Mouse (Mus musculus) midbrain, embryonic 12.5 days (tissue): Measurements from ENCODE around the gene Pold1. TPM values are rescaled to one million over a fixed set of nuclear protein-coding genes. Genes with fewer than 3 reads are reported as not detected.

Experiments used
- ATAC-seq: fragments of 200-750 bp; cut with Nextera tagmentation; 2 replicates; pipeline ENCODE4 v1.8.0; 2017; ENCODE audit warnings: low read depth, moderate TSS enrichment, moderate library complexity; ENCODE audit not compliant: low FRiP score
- H3K27ac ChIP-seq: fragments of 300-500 bp; sonication (generic); replicated peaks from 2 replicates; pipeline ENCODE4 v1.5.1; 2016; ENCODE audit warnings: mild to moderate bottlenecking
- H3K27me3 ChIP-seq: fragments of 300-500 bp; sonication (generic); 2 replicates; pipeline ENCODE4 v1.6.1; 2016; ENCODE audit warnings: mild to moderate bottlenecking
- H3K36me3 ChIP-seq: fragments of 300-500 bp; sonication (generic); 2 replicates; pipeline ENCODE4 v1.6.1; 2016
- H3K4me1 ChIP-seq: fragments of 300-500 bp; sonication (generic); 2 replicates; pipeline ENCODE4 v1.6.1; 2016
- H3K4me2 ChIP-seq: fragments of 300-500 bp; sonication (generic); replicated peaks from 2 replicates; pipeline ENCODE4 v1.6.1; 2016; ENCODE audit warnings: mild to moderate bottlenecking, moderate library complexity
- H3K4me3 ChIP-seq: fragments of 300-500 bp; sonication (generic); 2 replicates; pipeline ENCODE4 v1.5.1; 2016; ENCODE audit warnings: mild to moderate bottlenecking
- H3K9ac ChIP-seq: fragments of 300-500 bp; sonication (generic); replicated peaks from 2 replicates; pipeline ENCODE4 v1.6.1; 2016; ENCODE audit warnings: mild to moderate bottlenecking, moderate library complexity
- H3K9me3 ChIP-seq: fragments of 300-500 bp; sonication (generic); 2 replicates; pipeline ENCODE4 v1.6.1; 2016; ENCODE audit warnings: mild to moderate bottlenecking
- WGBS: fragments of 180-500 bp; shearing (Covaris S2); methylation state at CpG from one replicate; pipeline ENCODE4 v1.1.7; 2016; 5-methylcytosine and 5-hydroxymethylcytosine counted together
- polyA plus RNA-seq: library from polyadenylated mRNA; unstranded; fragments of >200 nt; fragmentation: Nextera tagmentation; extraction: Ambion mirVana; gene quantifications from 2 replicates; pipeline ENCODE4 v1.2.1, GENCODE M21; 2016

The Pold1 gene
- polyA plus RNA-seq, 1 experiment from 2014 or later = 96.0 TPM

DNA sequence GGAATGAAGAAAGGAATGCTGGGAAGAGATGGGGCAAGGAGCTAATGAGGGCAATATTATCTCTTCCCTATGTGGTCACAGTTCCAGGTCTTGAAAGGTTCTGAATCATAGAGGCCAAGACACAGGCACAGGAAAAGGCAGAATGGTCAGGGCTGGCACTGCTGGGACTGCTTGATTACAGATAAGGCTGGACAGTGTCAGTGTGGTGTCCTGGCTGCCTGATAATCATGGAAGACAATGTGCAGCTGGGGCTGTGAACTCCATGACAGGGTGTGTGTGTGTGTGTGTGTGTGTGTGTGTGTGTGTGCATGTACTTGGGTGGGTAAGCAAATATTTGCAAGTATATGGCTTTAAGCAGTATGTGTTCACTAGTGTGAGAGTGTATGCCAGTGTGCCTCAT is 41.2 kb downstream of the Pold1 start:
- H3K9me3 ChIP-seq = no peaks in the 10 kb centered on the region
- H3K4me3 ChIP-seq = no peak overlapping the region
- H3K36me3 ChIP-seq = no peaks in the 10 kb centered on the region
- ATAC-seq = no peak
- no peaks in the 10 kb centered on the region for H3K4me1 ChIP-seq
- H3K4me2 ChIP-seq = no peak overlapping the region
- peaks cover 32% of the 10 kb centered on the region for H3K27me3 ChIP-seq
- H3K9ac ChIP-seq = no peak overlapping the region
- no peak overlapping the region for H3K27ac ChIP-seq

DNA sequence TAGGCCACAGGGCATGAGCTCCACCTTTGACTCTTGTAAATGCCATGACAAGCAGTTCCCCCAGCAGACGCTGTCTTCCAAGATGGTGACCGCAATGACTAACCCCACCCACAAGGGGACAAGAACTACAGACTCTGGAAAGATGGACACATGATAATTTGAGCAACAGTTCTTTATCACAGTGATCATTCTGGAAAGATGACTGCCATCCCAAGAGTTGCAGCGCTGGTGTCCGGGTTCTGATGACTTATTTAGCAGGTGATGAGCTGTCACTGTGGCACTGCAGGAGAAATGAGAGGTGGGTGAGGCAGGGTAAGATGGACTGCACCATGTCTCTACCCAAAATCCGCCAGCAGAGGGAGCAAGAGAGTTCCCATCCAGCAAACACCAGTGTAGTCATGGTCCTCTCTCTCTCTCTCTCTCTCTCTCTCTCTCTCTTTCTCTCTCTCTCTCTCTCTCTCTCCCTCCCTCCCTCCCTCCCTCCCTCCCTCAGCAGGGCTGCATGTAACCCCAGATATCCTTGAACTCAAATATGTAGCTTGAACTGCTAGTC is 47.0 kb downstream of the Pold1 start:
- peak; percentile 53 for ATAC-seq
- Histone ChIP-seq H3K36me3 (no peaks in the 10 kb centered on the region), H3K4me1 (peaks cover 6% of the 10 kb centered on the region), H3K4me3 (no peak overlapping the region), H3K9me3 (no peaks in the 10 kb centered on the region), H3K4me2 (no peak overlapping the region), H3K27ac (no peak overlapping the region), H3K27me3 (peaks cover 24% of the 10 kb centered on the region), H3K9ac (no peak overlapping the region)
- WGBS = 45% methylated on average over 5 of the region's 5 CpGs

DNA sequence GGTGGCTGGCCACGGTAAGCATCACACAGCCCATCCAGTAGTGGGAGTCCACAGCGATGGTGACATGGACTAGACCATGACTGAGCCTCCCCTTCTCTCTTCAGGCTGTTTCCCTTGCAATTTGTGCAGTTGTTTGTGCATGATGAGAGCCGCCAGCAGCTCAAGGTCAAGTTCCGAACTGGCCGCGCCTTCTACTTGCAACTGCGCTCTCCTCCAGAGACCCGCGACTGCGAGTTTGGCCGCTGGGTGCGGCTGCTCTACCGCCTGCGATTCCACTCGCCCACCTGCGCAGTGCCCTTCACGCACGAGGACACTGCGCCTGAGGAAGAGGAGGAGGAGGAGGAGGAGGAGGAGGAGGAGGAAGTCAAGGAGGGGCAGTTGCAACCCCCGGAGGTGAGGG is 48.6 kb downstream of the Pold1 start:
- no peak for ATAC-seq
- Histone ChIP-seq H3K4me3 (no peak overlapping the region), H3K4me1 (peaks cover 14% of the 10 kb centered on the region), H3K27ac (no peak overlapping the region), H3K9me3 (no peaks in the 10 kb centered on the region), H3K36me3 (no peaks in the 10 kb centered on the region), H3K27me3 (peaks cover 24% of the 10 kb centered on the region), H3K9ac (no peak overlapping the region), H3K4me2 (no peak overlapping the region)
- 73% methylated on average over 20 of the region's 20 CpGs for WGBS

DNA sequence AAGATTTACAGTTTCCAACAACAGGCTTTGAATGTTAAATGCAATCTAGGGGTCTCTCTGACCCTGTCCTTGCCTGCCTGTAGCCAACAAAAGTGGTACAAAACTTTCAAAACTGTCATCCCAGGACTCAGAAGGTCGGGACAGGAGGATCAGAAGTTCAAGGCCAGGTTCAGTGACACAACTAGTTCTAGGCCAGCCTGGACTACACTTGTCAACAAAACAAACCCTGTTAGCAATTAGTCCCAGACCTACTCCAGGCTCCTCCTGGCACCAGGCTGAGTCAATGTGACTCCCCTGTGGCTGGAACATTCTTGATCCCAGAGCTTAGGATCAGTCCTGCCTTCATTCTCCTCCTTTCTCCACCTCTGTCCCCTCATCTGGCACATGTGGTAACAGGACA is 49.7 kb downstream of the Pold1 start:
- H3K27me3 ChIP-seq = peaks cover 24% of the 10 kb centered on the region
- H3K4me3 ChIP-seq = no peak overlapping the region
- H3K4me2 ChIP-seq = no peak overlapping the region
- no peak for ATAC-seq
- WGBS = 79% methylated on average over 1 of the region's 1 CpGs
- H3K36me3 ChIP-seq = 0 out of 2 replicates have a peak, but pooled peaks cover 5% of the 10 kb centered on the region
- peaks cover 24% of the 10 kb centered on the region for H3K4me1 ChIP-seq
- no peak overlapping the region for H3K27ac ChIP-seq
- H3K9ac ChIP-seq = no peak overlapping the region
- no peaks in the 10 kb centered on the region for H3K9me3 ChIP-seq

DNA sequence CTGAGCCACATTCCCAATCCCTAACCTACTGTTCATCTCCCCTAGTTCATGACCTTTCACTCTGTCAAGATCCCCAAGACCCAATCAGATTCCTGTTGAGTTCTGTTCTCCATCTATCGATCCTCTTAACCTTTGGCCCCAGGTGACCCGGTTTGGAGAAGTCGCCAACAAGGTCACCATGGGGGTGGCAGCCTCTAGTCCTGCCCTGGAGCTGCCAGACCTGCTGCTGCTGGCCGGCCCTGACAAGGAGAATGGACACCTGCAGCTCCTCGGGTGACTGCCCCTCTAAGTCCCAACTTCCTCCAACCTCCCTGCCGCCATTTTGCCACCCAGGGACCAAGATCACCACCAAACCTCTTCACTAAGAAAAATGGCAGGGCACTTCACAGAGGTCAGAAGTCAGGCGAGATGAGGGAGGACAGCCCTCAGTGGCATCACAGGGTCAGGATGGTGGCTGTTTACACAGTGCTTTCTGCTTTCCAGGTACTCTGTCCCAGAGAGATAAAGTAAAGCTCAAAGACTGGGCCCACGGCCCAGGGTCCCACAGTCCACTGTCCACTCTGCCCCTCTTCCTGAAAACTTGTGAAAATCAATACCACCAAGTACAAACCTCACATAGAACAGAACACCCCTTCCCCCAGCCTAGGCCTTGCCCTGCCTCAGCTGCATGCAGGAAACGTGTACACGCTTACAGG is 51.1 kb downstream of the Pold1 start:
- no peak overlapping the region for H3K27ac ChIP-seq
- peaks cover 14% of the 10 kb centered on the region for H3K36me3 ChIP-seq
- H3K9me3 ChIP-seq = no peaks in the 10 kb centered on the region
- 84% methylated on average over 10 of the region's 10 CpGs for WGBS
- ATAC-seq = no peak
- H3K4me2 ChIP-seq = peak overlapping the region; percentile 83
- H3K27me3 ChIP-seq = peaks cover 24% of the 10 kb centered on the region
- H3K4me3 ChIP-seq = peak overlapping the region; percentile 80
- H3K4me1 ChIP-seq = peaks cover 24% of the 10 kb centered on the region
- H3K9ac ChIP-seq = no peak overlapping the region

DNA sequence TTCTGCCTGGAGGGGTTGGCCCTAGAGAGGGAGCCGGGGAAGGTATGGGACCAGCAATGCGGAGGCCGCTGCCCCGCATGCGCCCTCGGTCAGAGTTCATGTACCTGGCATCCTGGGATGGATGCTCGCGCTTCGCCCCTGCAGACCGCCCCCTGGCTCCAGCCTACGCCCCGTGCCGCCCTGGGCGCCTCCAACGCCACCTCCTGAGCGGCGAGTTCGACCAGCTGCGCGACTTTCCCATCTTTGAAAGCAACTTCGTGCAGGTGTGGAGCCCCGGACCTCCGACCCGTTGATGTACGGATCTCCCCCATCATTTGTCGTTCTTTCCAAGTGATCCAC is 51.9 kb downstream of the Pold1 start:
- peak overlapping the region; percentile 83 for H3K4me2 ChIP-seq
- H3K27me3 ChIP-seq = peaks cover 24% of the 10 kb centered on the region
- under 1% methylated on average over 26 of the region's 26 CpGs for WGBS
- H3K9ac ChIP-seq = peak overlapping the region; percentile 88
- H3K36me3 ChIP-seq = peaks cover 22% of the 10 kb centered on the region
- H3K4me1 ChIP-seq = peaks cover 24% of the 10 kb centered on the region
- no peak for ATAC-seq
- no peaks in the 10 kb centered on the region for H3K9me3 ChIP-seq
- peak overlapping the region; percentile 97 for H3K27ac ChIP-seq
- H3K4me3 ChIP-seq = peak overlapping the region; percentile 80

DNA sequence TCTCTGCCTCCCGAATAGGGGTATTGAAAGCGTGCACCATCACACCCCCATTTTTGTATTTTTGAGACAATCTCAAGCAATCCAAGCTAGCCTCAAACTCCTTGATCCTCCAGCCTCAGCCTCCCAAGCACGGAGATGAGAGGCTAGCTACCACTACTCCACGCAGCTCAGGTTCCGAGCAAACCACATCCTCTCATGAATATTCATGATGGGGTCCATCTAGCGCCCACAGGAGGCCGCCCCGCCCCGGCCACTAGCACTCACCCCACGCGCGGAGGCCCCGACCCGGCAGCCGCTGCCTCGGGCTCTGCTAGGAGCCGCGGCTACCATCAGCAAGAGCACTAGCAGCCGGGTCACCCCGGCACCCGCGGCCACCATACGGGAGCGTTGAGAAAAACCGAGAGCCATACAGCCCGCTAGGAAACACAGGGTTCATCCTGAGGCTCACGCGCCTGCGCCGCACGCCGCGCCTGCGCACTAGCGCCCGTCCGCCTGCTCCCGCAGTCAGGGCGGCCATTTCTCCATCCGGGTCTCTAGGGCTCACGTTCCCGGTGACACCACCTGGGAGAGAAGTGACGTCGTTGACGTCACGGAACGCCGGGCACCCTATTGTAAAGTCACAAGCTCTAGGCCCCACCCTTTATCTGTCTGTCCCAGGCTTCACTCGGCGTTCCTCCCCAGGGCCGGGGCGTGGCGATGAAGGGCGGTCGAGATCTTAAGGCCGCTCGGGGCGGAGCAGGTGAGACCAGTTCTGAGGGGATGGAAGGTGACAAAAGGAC is 52.5 kb downstream of the Pold1 start, which contains the start of the genes Emc10 and Fam71e1:
Emc10 (minus strand) TSS at position 538 of the 779 bp plus-strand sequence.
Fam71e1 (plus strand) TSS at position 590 of the 779 bp plus-strand sequence.
- 1% methylated on average over 58 of the region's 58 CpGs for WGBS
- Histone ChIP-seq H3K36me3 (peaks cover 27% of the 10 kb centered on the region), H3K4me1 (peaks cover 24% of the 10 kb centered on the region), H3K9ac (peak within 1 kb of the TSS; percentile 88), H3K4me2 (peak within 1 kb of the TSS; percentile 83), H3K27ac (peak within 1 kb of the TSS; percentile 97), H3K4me3 (peak within 1 kb of the TSS; percentile 80), H3K9me3 (no peaks in the 10 kb centered on the region), H3K27me3 (peaks cover 24% of the 10 kb centered on the region)
- peak; percentile 96 for ATAC-seq

DNA sequence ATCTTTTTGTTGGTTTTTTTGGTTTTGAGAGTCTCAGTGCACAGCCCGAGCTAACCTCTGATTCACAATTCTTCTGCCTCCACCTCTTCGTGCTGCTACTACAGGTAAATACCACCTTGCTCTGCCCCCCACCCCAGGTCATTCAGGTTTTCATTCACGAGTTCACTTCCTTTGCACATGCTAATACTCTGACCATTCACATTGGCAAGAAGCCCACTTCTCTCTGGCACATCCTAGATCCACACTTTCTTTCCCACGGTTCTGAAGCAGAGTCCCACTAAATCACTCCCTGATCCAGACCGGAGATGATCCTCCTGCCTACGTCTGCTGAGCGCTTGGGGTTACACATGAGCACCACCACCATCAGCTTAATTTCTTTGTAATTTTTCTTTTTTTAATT is 53.6 kb downstream of the Pold1 start:
- no peaks in the 10 kb centered on the region for H3K9me3 ChIP-seq
- no peak for ATAC-seq
- peaks cover 24% of the 10 kb centered on the region for H3K4me1 ChIP-seq
- H3K9ac ChIP-seq = peak overlapping the region; percentile 88; the same call in 1 of the 2 replicates
- H3K27me3 ChIP-seq = peaks cover 20% of the 10 kb centered on the region
- peaks cover 38% of the 10 kb centered on the region for H3K36me3 ChIP-seq
- H3K27ac ChIP-seq = no peak overlapping the region
- H3K4me3 ChIP-seq = peak overlapping the region; percentile 80; the same call in 1 of the 2 replicates
- 92% methylated on average over 7 of the region's 7 CpGs for WGBS
- H3K4me2 ChIP-seq = peak overlapping the region; percentile 83

DNA sequence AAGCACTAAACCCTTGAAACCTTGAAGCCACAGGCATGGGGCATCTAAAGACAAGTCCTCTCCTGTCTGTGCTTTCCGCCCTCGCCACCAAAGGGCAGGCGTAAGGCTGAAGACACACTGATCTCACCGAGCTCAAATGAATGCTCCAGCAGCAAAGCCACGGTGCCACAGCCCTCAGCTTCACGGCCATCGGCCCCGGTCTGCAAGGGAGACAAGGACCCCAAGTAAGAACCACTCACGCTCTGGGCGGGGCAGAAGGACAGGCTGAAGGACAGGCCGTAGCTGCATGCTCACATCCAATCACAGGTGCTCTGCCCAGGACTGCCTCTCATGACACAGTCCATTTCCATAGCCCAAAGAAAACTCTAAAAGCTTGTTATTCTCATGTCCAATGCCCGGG is 54.0 kb downstream of the Pold1 start:
- peak overlapping the region; percentile 9; the same call in 1 of the 2 replicates for H3K4me3 ChIP-seq
- no peak overlapping the region for H3K27ac ChIP-seq
- H3K4me2 ChIP-seq = no peak overlapping the region; the same call in 1 of the 2 replicates
- no peak overlapping the region for H3K9ac ChIP-seq
- H3K4me1 ChIP-seq = peaks cover 24% of the 10 kb centered on the region
- H3K27me3 ChIP-seq = peaks cover 16% of the 10 kb centered on the region
- ATAC-seq = no peak
- H3K36me3 ChIP-seq = peaks cover 42% of the 10 kb centered on the region
- 93% methylated on average over 12 of the region's 12 CpGs for WGBS
- no peaks in the 10 kb centered on the region for H3K9me3 ChIP-seq

DNA sequence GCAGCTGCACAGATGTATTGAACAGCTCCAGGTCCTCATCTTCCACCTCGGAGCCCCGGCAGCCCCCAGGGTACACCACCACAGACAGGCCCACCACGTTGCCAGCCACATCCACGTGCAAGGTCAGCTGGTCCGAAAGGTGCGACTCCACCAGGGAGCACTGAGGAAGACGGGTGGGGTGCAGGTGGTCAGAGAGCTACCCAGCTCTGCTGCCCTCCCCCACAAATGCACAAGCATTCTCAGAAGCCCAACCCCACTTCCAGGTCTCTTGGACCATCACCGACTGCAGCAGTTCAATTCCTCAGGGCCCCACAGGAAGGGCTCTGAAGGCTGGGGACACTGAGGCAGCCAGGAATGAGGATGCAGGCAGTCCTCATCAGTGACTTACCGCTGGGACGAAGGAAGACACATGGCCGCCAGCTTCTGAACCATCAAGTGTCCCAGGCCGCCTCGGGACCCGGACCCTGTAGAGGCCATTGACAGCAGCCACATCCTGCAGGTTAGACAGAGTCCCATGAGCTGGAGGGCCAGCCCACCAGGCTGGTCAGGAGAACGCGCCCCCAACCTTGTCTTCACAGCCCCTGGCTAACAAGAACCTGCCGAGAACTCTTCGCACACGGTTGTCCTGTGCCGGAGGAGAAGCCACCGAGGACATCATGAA is 56.4 kb downstream of the Pold1 start:
- H3K4me3 ChIP-seq = no peak overlapping the region
- peaks cover 53% of the 10 kb centered on the region for H3K36me3 ChIP-seq
- no peak for ATAC-seq
- peaks cover 20% of the 10 kb centered on the region for H3K4me1 ChIP-seq
- H3K9ac ChIP-seq = no peak overlapping the region; the same call in 1 of the 2 replicates
- no peak overlapping the region for H3K4me2 ChIP-seq
- no peaks in the 10 kb centered on the region for H3K9me3 ChIP-seq
- 96% methylated on average over 21 of the region's 21 CpGs for WGBS
- no peak overlapping the region for H3K27ac ChIP-seq
- no peaks in the 10 kb centered on the region for H3K27me3 ChIP-seq

DNA sequence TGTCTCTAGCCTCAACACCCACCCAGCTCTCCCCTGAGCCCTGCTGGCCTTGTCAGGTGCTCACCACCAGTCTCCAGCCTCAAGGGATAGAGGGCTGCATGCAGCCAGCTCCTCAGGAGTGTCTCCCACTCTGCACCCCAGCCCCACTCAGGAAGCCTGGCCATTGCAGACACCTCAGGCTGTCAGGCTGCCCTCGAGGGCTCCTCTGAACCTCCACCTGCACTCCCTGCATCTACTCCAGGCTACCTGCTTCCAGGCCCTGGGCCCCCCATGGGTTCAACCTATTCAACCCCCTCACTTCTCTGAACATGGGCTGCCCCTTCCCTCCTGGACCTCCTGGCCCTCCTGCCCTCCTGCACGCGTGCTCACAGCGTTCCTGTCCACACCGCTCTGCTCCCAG is 57.3 kb downstream of the Pold1 start:
- ATAC-seq = no peak
- Histone ChIP-seq H3K4me3 (no peak overlapping the region), H3K27me3 (no peaks in the 10 kb centered on the region), H3K27ac (no peak overlapping the region), H3K9ac (no peak overlapping the region), H3K9me3 (no peaks in the 10 kb centered on the region), H3K4me1 (peaks cover 18% of the 10 kb centered on the region), H3K36me3 (peaks cover 53% of the 10 kb centered on the region), H3K4me2 (no peak overlapping the region)
- WGBS = 96% methylated on average over 5 of the region's 5 CpGs
